Mouse (Mus musculus): ENCODE measurements around the gene Togaram2. TPM values are rescaled to one million over a fixed set of nuclear protein-coding genes. Genes with fewer than 3 reads are reported as not detected.
"Not testable (repeated sequence)": the region's sequence is repeated elsewhere in the genome, so short reads cannot be mapped to it uniquely, and the experiment has no call there.

Togaram2 gene
- total RNA-seq, 2 experiments from 2014 or later: 2.4 to 2.6 TPM

GRCm38 (mm10) chr17:71717881-71718625 lies 45.0 kb downstream of the Togaram2 start:
- peak in 1 of 2 experiments; percentile 16 for DNase-seq
- intact Hi-C loops (cut with DNase I): no loop called here

GRCm38 (mm10) chr17:71720434-71720833 lies 47.4 kb downstream of the Togaram2 start:
- intact Hi-C loops (cut with DNase I): no loop called here
- no peak for DNase-seq

GRCm38 (mm10) chr17:71721019-71721418 lies 48.0 kb downstream of the Togaram2 start:
- DNase-seq: no peak
- intact Hi-C loops (cut with DNase I): no loop called here

DNA sequence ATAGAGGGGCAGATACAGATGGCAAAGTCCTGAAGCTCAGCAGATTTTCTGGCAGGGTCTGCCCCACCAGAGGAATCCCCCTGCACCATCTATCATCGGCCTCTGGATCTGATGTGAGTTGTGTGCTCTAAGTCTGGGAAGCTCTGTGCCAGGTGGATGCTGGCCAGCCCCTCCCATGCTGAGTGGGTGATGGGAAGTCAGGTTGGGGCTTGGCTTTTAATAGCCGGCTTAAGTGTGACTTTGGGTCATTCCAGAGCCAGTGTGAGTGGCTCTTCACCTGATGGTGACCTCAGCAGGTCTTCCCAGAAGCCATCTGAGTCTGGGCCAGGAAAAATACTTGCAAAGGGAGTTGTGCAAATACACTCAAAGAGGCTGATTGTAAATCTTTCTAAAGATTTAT lies 57.6 kb downstream of the Togaram2 start:
- intact Hi-C loops (cut with DNase I): no loop called here
- DNase-seq: peak; percentile 46 to 68

DNA sequence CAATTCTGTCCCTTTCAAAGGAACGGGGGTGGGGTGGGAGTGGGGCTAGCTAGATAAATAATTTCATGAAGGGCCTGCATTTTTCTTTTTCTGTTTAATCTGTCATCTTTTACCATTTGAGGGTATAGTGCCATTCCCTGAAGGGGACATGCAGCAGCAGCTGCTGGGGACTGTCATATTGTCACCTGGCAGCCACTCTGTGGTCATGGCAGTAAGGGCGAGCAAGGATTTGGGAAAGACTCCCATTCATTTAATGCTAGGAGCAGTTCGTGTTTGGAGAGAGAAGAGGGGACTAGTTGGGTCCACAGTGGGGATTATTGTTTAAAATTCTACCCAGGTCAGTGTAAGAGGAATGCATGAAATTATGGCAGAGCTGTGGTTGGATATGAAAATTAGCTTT lies 63.4 kb downstream of the Togaram2 start:
- DNase-seq: no peak
- intact Hi-C loops (cut with DNase I): no loop called here

- intact Hi-C loops (cut with DNase I): loop anchor here (5.0 kb wide), 1 partner anchor 130 kb away; no protein-coding TSS in a partner anchor
- no peak for DNase-seq
These were observed 69.1 kb downstream of the Togaram2 start for GRCm38 (mm10) chr17:71742156-71742555.

DNA sequence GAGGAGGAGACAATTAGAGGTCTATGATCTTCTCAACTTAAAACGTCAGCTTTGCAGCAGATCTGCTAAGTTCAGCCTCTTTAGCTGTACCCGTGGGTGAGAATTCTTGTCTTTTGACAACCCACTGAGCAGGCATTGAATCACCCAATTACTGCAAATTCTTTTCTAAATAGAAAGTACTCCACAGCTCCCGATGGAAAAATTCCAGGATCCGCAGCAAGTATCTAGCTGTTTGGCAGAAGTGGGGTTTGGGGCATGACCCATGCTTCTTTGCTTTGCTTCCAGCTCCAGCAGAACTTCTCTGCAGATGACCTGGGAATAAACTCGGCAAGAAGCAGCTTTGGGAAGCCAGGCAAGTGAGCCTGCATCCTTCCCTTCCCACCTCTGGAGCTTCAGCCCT lies 69.9 kb downstream of the Togaram2 start:
- DNase-seq: no peak
- intact Hi-C loops (cut with DNase I): loop anchor here (5.0 kb wide), 1 partner anchor 129 kb away; no protein-coding TSS in a partner anchor

- DNase-seq: no peak
- intact Hi-C loops (cut with DNase I): no loop called here
These were observed 73.1 kb downstream of the Togaram2 start for GRCm38 (mm10) chr17:71746114-71746513.

- intact Hi-C loops (cut with DNase I): no loop called here
These were observed 74.5 kb downstream of the Togaram2 start for GRCm38 (mm10) chr17:71747561-71747960.

DNA sequence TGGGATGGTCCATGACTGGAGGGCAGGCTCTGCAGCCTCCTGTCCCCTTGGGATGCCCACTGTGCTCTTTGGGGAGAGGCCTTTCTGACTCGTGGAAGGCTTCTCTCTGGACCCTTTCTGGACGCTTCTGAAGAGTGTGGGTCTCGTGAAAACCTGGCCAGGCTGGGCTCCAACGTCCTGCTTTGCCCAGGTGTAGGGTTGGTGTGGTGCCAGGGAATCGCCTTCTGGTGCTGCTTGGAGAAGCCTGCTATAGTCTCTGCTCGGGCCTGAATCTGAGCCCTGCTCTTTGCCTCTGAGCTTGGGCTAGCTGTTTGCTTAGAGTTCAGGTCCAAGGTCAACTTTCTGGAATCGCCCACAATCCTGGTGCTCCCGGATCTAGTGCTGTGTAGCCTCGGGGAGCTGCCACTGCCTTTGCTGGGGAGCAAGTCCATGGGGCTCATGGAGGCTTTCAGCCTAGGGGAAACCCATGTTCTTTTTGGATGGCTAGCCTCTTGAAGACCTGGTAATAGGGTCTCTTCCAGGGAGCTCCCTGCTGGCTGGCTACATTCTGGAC lies 76.6 kb downstream of the Togaram2 start:
- DNase-seq: no peak
- intact Hi-C loops (cut with DNase I): no loop called here

More at GRCm38 (mm10) chr17:71747561-71747960, 74.5 kb downstream of the Togaram2 start:
- no peak for DNase-seq

DNA sequence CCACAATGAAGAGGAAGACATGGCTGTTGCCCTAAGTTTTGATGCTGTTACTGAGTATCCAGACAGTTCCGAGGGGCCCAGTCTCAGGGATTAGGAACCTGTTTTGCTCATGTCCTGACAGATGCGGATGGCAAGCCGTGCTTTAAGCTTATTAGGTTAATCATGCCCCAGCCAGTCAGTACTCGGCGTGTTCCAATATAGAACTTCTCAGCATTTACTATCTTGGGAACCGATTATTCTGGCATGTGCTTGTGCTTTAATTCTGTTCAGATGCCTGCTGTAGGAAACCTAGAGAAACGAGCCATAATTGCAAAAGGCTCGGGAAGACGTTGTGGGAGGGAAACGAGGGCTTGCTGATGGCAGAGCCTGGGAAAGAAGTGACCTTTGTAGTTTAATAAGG lies 79.8 kb downstream of the Togaram2 start, which contains the start of gene Pcare:
Gene Pcare (minus strand): TSS at position 64 of the 400 bp plus-strand sequence.
- no peak for DNase-seq
- intact Hi-C loops (cut with DNase I): no loop called here

DNA sequence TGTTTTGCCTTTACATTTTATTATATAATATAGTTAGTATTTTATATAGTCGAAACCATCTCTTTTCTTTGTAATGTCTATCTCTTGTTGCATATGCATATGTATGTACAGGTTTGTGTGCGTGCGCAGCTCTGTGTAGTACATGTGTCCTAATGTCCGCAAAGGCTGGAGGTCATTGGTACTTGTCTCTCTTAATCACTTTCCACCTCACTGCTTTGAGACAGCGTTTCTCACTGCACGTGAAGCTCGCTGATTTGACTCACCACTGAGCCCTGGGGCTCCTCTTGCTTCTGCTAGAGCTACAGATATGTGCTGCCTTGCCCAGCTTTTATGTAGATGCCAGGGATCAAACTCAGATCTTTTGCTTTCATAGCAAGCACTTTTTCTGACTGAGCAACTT lies 87.5 kb downstream of the Togaram2 start:
- intact Hi-C loops (cut with DNase I): loop anchor here (10.0 kb wide), 1 partner anchor 206 kb away; the partner anchor contains the start of gene Spdya
- DNase-seq: no peak

GRCm38 (mm10) chr17:71768173-71768572 lies 95.1 kb downstream of the Togaram2 start, which contains the start of gene Clip4:
TSS of gene Clip4 (plus strand) at chr17:71768473.
- intact Hi-C loops (cut with DNase I): loop anchor here (10.0 kb wide), 1 partner anchor 213 kb away; the partner anchor contains the start of gene Spdya
- not testable (repeated sequence) for DNase-seq

DNA sequence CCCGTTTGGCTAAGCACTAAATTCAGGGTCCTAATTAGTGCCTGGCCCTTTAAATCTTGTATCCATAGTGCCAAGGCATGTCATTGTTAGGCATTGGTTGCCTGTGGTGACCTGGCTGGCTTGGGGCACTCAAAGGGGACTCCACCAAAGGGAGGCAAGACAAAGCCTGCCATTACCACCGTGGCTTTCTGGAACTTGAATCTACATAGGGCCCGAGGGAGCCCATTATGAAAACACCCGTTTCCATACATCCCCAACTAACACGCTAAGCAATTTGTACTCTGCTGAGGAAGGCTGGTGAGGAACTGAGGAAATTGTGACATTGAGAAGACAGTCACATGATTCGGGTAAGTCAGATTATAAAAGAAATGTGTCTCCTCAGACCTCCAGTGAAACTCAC lies 96.5 kb downstream of the Togaram2 start:
- no peak for DNase-seq

DNA sequence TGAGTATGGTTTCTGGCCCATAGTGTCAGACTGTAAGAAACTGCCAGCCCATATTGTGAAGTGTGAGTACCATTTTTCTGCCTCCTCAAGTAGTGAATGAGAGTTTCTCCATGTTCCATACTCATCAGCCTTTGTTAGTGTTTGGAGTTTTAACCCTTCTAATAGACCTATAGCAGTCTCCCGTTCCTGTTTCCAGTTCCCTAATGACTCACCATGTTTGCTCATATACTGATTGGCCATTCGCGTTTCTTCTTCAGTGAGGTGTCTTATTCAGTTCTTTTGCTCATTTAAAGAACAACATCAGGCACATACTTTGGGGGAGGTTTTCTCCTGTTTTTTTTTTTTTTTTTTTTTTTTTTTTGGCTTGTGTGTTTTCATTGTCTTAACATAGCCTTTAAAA lies 97.6 kb downstream of the Togaram2 start:
- intact Hi-C loops (cut with DNase I): no loop called here
- DNase-seq: no peak

More for the DNA sequence above, 96.5 kb downstream of the Togaram2 start:
- intact Hi-C loops (cut with DNase I): loop anchor here (10.0 kb wide), 1 partner anchor 215 kb away; the partner anchor contains the start of gene Spdya

- intact Hi-C loops (cut with DNase I): no loop called here
- DNase-seq: no peak
These were observed 101.1 kb downstream of the Togaram2 start for GRCm38 (mm10) chr17:71774173-71774572.

DNA sequence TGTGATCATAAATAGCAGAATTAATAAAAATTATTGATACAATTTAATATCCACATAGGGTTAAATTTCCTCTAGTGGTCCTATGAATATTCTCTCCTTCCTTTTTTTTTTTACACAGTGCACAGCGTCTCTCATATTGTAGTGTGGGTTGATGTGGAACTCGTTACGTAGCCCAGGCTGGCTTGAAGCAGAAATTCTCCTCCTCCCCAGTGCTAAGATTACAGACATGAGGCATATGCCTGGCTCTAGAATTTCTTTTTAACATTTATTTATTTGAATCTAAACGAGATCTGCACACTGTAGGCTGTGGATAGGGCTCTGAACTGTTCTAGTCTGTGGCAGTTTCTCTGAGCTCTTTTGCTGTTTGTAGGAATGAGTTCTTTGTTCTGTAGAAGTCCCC lies 102.2 kb downstream of the Togaram2 start:
- intact Hi-C loops (cut with DNase I): no loop called here
- no peak for DNase-seq

GRCm38 (mm10) chr17:71778696-71779095 lies 105.6 kb downstream of the Togaram2 start:
- DNase-seq: no peak
- intact Hi-C loops (cut with DNase I): no loop called here
